Mouse (Mus musculus): Measurements from ENCODE around the gene Copg1. TPM values are rescaled to one million over a fixed set of nuclear protein-coding genes. Genes with fewer than 3 reads are reported as not detected.

The Copg1 gene
- polyA plus RNA-seq (2012; rRNA removed) = 114 and 129 TPM in 2 replicates

DNA sequence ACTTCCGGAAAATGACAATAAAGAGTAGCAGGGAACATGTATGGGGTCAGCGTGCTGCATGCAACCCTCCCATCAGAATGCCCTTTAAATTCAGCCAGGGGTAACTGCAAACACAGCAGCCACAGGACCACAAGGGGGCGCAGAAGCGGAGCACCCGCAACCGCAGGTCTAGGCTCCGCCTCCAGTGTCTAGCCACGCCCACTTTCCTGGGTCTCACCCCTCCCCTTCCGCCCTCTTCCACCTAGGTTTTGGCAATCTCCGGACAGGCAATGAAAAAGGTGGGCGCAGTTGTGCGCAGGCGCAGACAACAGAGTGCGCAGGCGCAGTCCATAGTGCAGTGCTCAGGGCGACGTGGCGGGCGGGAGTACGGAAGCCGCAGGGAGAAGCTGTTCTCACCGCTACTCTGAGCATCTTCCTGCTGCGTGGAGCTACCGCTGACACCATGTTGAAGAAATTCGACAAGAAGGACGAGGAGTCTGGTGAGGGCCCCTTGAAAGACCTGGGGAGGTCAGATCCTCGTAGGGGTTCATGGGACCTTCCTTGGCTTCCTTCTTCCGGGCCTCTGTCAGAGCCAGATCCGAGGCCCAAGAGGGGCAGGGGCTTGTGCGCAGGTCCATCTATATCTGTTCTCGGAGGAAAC lies at the start of gene Copg1:
TSS of gene Copg1 (plus strand) at position 221 of the 640 bp plus-strand sequence.

GRCm38 (mm10) chr6:87838551-87839197 lies 48.9 kb upstream of the Copg1 start, which contains the start of gene Isy1:
Gene Isy1, minus strand, starts transcription at chr6:87838798.

DNA sequence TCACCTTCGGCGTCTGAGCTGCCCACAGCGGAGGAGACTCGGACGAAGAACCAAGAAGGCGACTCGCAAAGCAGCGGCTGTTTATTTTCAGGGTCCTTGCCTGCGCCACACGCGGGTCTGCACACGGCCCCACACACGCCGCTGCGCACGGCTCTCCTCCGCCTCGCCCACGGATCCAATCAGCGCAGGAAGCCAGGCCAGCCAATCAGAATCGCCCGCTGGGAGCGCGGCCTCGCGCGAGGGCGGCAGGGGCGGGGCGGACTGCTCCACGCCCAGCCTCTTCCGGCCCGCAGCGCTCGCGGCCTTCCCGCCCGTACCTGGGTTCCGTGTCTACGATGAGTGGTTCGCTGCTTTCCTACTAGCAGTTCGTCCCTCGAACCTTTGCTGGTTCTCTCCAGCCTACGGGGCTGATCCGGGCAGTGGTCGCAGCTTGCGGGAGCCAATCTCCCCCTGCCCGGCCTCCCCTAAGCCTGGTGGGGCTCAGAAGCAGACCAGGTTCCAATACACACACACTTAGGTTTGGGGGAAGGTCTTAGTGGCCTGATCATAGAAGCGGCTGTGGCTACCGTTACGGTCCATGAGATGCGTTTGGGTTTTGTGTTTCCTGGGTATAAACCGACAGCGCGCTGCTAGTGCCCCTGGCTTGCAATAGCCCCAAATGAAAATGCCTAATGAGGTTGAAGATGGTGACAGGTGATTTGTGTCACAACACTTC lies 36.6 kb upstream of the Copg1 start, which contains the start of gene Cnbp:
TSS of gene Cnbp (minus strand) at position 207 of the 715 bp plus-strand sequence.

GRCm38 (mm10) chr6:87913661-87914325 lies 26.2 kb downstream of the Copg1 start, which contains the start of gene Hmces:
Gene Hmces, plus strand, starts transcription at chr6:87913935.

Other genes with a start within 250 kb of the Copg1 start
- gene Aplf, start 215.6 kb upstream of the Copg1 start, polyA plus RNA-seq (2012; rRNA removed) = 8.8 and 9.8 TPM in 2 replicates
- 3.0 and 3.7 TPM in 2 replicates for gene Efcc1, start 156.9 kb upstream of the Copg1 start, polyA plus RNA-seq (2012; rRNA removed)
- 1.1 and 1.2 TPM in 2 replicates for gene Gp9, start 109.7 kb upstream of the Copg1 start, polyA plus RNA-seq (2012; rRNA removed)
- gene Rab43, start 75.7 kb upstream of the Copg1 start, polyA plus RNA-seq (2012; rRNA removed) = 7.1 and 12.3 TPM in 2 replicates
- gene Gm45140, start 52.0 kb upstream of the Copg1 start, polyA plus RNA-seq (2012; rRNA removed) = 7.1 and 10.8 TPM in 2 replicates
- 48.4 and 49.3 TPM in 2 replicates for gene Isy1, start 49.0 kb upstream of the Copg1 start, polyA plus RNA-seq (2012; rRNA removed)
- 291 and 297 TPM in 2 replicates for gene Cnbp, start 36.7 kb upstream of the Copg1 start, polyA plus RNA-seq (2012; rRNA removed)
- gene Hmces, start 26.1 kb downstream of the Copg1 start, polyA plus RNA-seq (2012; rRNA removed) = 36.9 and 38.3 TPM in 2 replicates
- 137 and 152 TPM in 2 replicates for gene H1fx, start 93.8 kb downstream of the Copg1 start, polyA plus RNA-seq (2012; rRNA removed)
- gene Rab7, start 157.5 kb downstream of the Copg1 start, polyA plus RNA-seq (2012; rRNA removed) = 263 and 280 TPM in 2 replicates
- 200 and 223 TPM in 2 replicates for gene Rpn1, start 196.7 kb downstream of the Copg1 start, polyA plus RNA-seq (2012; rRNA removed)

All from central nervous system, embryonic 14 days (tissue).